ENCODE assay signal across 20 mouse cellular contexts in genomic region chr12:106446876-106447532, GRCm38 (mm10).
DNase-seq lines count a peak whose midpoint lies in the region; ATAC-seq and TF ChIP-seq lines count a peak whose summit lies in the region.
"Had no signal": no experiment of that assay in that cellular context is flagged by ENCODE, and none has a peak within 500 bp of the region (broad histone marks: within the 10 kb centered on the region; RNA-seq: fewer than 3 reads in every experiment).

No protein-coding gene starts in this region.

- DNase-seq in forebrain, embryonic 10.5 days (ENCODE audit: extremely low spot score, low spot score) = peak; percentile 30
- no peak for DNase-seq in forebrain, postnatal 0 days
- no peak for DNase-seq in testis, postnatal 10 days (ENCODE audit: low spot score)
- no peak for DNase-seq in urinary bladder, postnatal 14 days (ENCODE audit: low spot score)
- DNase-seq in layer of hippocampus, adult 11-12 months (ENCODE audit: low spot score) = no peak
- no peak for DNase-seq in heart, postnatal 25 days (ENCODE audit: low spot score)
- DNase-seq: adrenal gland, adult 2 months; cerebellum, postnatal 10 days; kidney, adult 11 months; midbrain, embryonic 14.5 days; right cerebral cortex, adult 18-20 months; thymus, adult 18-20 months; thymus, postnatal 4 days had no signal

- no peak overlapping the region for H3K9ac ChIP-seq in forebrain, postnatal 0 days
- H3K9ac ChIP-seq in forebrain, embryonic 12.5 days = no peak overlapping the region
- H3K9ac ChIP-seq: embryonic facial prominence, embryonic 15.5 days; liver, embryonic 15.5 days had no signal

- no peaks in the 10 kb centered on the region for H3K36me3 ChIP-seq in forebrain, embryonic 10.5 days (replicated peaks)
- no peaks in the 10 kb centered on the region for H3K36me3 ChIP-seq in forebrain, postnatal 0 days (ENCODE audit: insufficient read depth)
- H3K36me3 ChIP-seq in testis, adult 2 months (ENCODE audit: control insufficient read depth, insufficient read depth, low read length) = no peaks in the 10 kb centered on the region
- no peaks in the 10 kb centered on the region for H3K36me3 ChIP-seq in forebrain, embryonic 12.5 days (replicated peaks)
- H3K36me3 ChIP-seq: embryonic facial prominence, embryonic 15.5 days; heart, embryonic 10.5 days; liver, embryonic 15.5 days had no signal

- intact Hi-C loops in heart, postnatal 25 days (cut with DNase I) = no loop called here

- H3K4me3 ChIP-seq in forebrain, embryonic 10.5 days = 0 out of 2 replicates have a peak overlapping the region, but pooled peaks have one; percentile 8
- H3K4me3 ChIP-seq in forebrain, postnatal 0 days (ENCODE audit: low read depth, low read length) = no peak overlapping the region
- H3K4me3 ChIP-seq in testis, adult 2 months (ENCODE audit: control insufficient read depth, low read depth, low read length) = peak overlapping the region; percentile 68
- H3K4me3 ChIP-seq in forebrain, embryonic 12.5 days (replicated peaks) = no peak overlapping the region
- H3K4me3 ChIP-seq: embryonic facial prominence, embryonic 15.5 days; heart, embryonic 10.5 days; liver, embryonic 15.5 days had no signal

- TF ChIP-seq CTCF in forebrain, postnatal 0 days (IDR thresholded peaks at IDR 0.05; ENCODE audit: low read depth) = no peak
- no peak for TF ChIP-seq CTCF in testis, adult 2 months (IDR thresholded peaks at IDR 0.05; ENCODE audit: control insufficient read depth, insufficient read depth, insufficient replicate concordance, low read depth, low read length)

- H3K9me3 ChIP-seq in forebrain, embryonic 10.5 days = peaks cover 5% of the 10 kb centered on the region
- no peaks in the 10 kb centered on the region for H3K9me3 ChIP-seq in forebrain, postnatal 0 days (ENCODE audit: low read length)
- H3K9me3 ChIP-seq in forebrain, embryonic 12.5 days = no peaks in the 10 kb centered on the region
- H3K9me3 ChIP-seq: embryonic facial prominence, embryonic 15.5 days; heart, embryonic 10.5 days; liver, embryonic 15.5 days had no signal

- H3K4me1 ChIP-seq in forebrain, embryonic 10.5 days = peaks cover 32% of the 10 kb centered on the region
- 0 out of 2 replicates have a peak, but pooled peaks cover 2% of the 10 kb centered on the region for H3K4me1 ChIP-seq in forebrain, postnatal 0 days (ENCODE audit: insufficient read depth)
- peaks cover 6% of the 10 kb centered on the region for H3K4me1 ChIP-seq in testis, adult 2 months (ENCODE audit: control insufficient read depth, insufficient read depth, low read length)
- peaks cover 23% of the 10 kb centered on the region for H3K4me1 ChIP-seq in forebrain, embryonic 12.5 days
- H3K4me1 ChIP-seq: embryonic facial prominence, embryonic 15.5 days; liver, embryonic 15.5 days had no signal

- WGBS in forebrain, embryonic 10.5 days = 51% methylated on average over 20 of the region's 20 CpGs
- 20% methylated on average over 20 of the region's 20 CpGs for WGBS in forebrain, postnatal 0 days
- 22% methylated on average over 20 of the region's 20 CpGs for WGBS in forebrain, embryonic 12.5 days

- no peak for TF ChIP-seq POLR2A in testis, adult 2 months (IDR thresholded peaks at IDR 0.05; ENCODE audit: control insufficient read depth, low read depth, low read length)

- H3K27ac ChIP-seq in forebrain, embryonic 10.5 days = peak overlapping the region; percentile 70
- H3K27ac ChIP-seq in forebrain, postnatal 0 days (ENCODE audit: low read depth, low read length) = no peak overlapping the region
- no peak overlapping the region for H3K27ac ChIP-seq in testis, adult 2 months (ENCODE audit: control insufficient read depth, insufficient read depth, low read depth, low read length)
- H3K27ac ChIP-seq in forebrain, embryonic 12.5 days = peak overlapping the region; percentile 19; the same call in 1 of the 2 replicates
- H3K27ac ChIP-seq: embryonic facial prominence, embryonic 15.5 days; heart, embryonic 10.5 days; hindbrain, postnatal 0 days; liver, embryonic 15.5 days had no signal

- H3K27me3 ChIP-seq in forebrain, embryonic 10.5 days (ENCODE audit: poor library complexity, severe bottlenecking) = peaks cover 35% of the 10 kb centered on the region
- no peaks in the 10 kb centered on the region for H3K27me3 ChIP-seq in forebrain, postnatal 0 days (ENCODE audit: insufficient read depth, low read length)
- no peaks in the 10 kb centered on the region for H3K27me3 ChIP-seq in testis, adult 2 months (ENCODE audit: control insufficient read depth, insufficient read depth, low read length)
- H3K27me3 ChIP-seq in forebrain, embryonic 12.5 days = peaks cover 18% of the 10 kb centered on the region
- H3K27me3 ChIP-seq: embryonic facial prominence, embryonic 15.5 days; liver, embryonic 15.5 days had no signal

- no peak for ATAC-seq in forebrain, postnatal 0 days
- peak; percentile 70 for ATAC-seq in forebrain, embryonic 12.5 days (ENCODE audit: low FRiP score)
- ATAC-seq: hindbrain, postnatal 0 days; lung, postnatal 0 days had no signal

- no peak overlapping the region for H3K4me2 ChIP-seq in forebrain, postnatal 0 days (ENCODE audit: low read depth)
- H3K4me2 ChIP-seq in forebrain, embryonic 12.5 days = peak overlapping the region; percentile 27
- H3K4me2 ChIP-seq: embryonic facial prominence, embryonic 15.5 days; liver, embryonic 15.5 days had no signal

Comparison
In these comparisons a context has a peak if more than half of its experiments do, and no peak if none do; other contexts are left out.
1. H3K27ac ChIP-seq: peak in forebrain, embryonic 10.5 days (single experiment) and forebrain, embryonic 12.5 days (single experiment); none in forebrain, postnatal 0 days (single experiment) and testis, adult 2 months (single experiment).
2. H3K4me3 ChIP-seq: peak in forebrain, embryonic 10.5 days (single experiment) and testis, adult 2 months (single experiment); none in forebrain, postnatal 0 days (single experiment) and forebrain, embryonic 12.5 days (single experiment).